Mouse (Mus musculus) MEL (cell line): ENCODE measurements around the gene Fam72a.

ENCODE experiments used
- CTCF ChIP-seq, 3 experiments: IDR thresholded peaks in 2 of 3; conservative IDR thresholded peaks in 1 of 3; 2 replicates each; pipeline ENCODE4 v1.5.1; 2011 to 2012; ENCODE audit warnings: low read length in 3 of 3, low read depth in 2 of 3, mild to moderate bottlenecking in 2 of 3, improper control_type of control experiment in 1 of 3, inconsistent platforms in 1 of 3, mixed read lengths in 1 of 3, moderate library complexity in 1 of 3; ENCODE audit not compliant: control insufficient read depth in 1 of 3, insufficient read depth in 1 of 3, poor library complexity in 1 of 3, severe bottlenecking in 1 of 3
- EP300 ChIP-seq, 2 experiments: IDR thresholded peaks; 2 replicates each; pipeline ENCODE4 v1.6.1; 2011; ENCODE audit warnings: improper control_type of control experiment in 2 of 2, low read length in 2 of 2, low read depth in 1 of 2, mild to moderate bottlenecking in 1 of 2
- GABPA ChIP-seq: IDR thresholded peaks from 2 replicates; pipeline ENCODE4 v1.6.1; 2012; ENCODE audit warnings: low read depth, mild to moderate bottlenecking, inconsistent platforms, low read length, improper control_type of control experiment, moderate library complexity
- GATA1 ChIP-seq: IDR thresholded peaks from 2 replicates; pipeline ENCODE4 v1.6.1; 2011; ENCODE audit warnings: low read depth, low read length, improper control_type of control experiment
- MAX ChIP-seq: IDR thresholded peaks from 2 replicates; pipeline ENCODE4 v1.6.1; 2011; ENCODE audit warnings: low read length, improper control_type of control experiment
- MXI1 ChIP-seq: IDR thresholded peaks from 2 replicates; pipeline ENCODE4 v1.6.1; 2011; ENCODE audit warnings: mild to moderate bottlenecking, low read depth, low read length, improper control_type of control experiment
- POLR2A ChIP-seq, 2 experiments: IDR thresholded peaks; 2 replicates each; pipeline ENCODE4 v1.6.1; 2011 to 2012; ENCODE audit warnings: low read length in 2 of 2, mild to moderate bottlenecking in 2 of 2, control low read depth in 1 of 2, improper control_type of control experiment in 1 of 2, low read depth in 1 of 2, moderate library complexity in 1 of 2; ENCODE audit not compliant: control insufficient read depth in 1 of 2, insufficient read depth in 1 of 2, poor library complexity in 1 of 2
- POLR2AphosphoS5 ChIP-seq: IDR thresholded peaks from 2 replicates; pipeline ENCODE4 v1.6.1; 2012; ENCODE audit warnings: low read depth, borderline replicate concordance, mild to moderate bottlenecking, inconsistent platforms, low read length, moderate library complexity, mixed read lengths
- ZNF384 ChIP-seq: IDR thresholded peaks from 2 replicates; pipeline ENCODE4 v1.6.1; 2012; ENCODE audit warnings: low read depth, mild to moderate bottlenecking, inconsistent platforms, low read length, improper control_type of control experiment

DNA sequence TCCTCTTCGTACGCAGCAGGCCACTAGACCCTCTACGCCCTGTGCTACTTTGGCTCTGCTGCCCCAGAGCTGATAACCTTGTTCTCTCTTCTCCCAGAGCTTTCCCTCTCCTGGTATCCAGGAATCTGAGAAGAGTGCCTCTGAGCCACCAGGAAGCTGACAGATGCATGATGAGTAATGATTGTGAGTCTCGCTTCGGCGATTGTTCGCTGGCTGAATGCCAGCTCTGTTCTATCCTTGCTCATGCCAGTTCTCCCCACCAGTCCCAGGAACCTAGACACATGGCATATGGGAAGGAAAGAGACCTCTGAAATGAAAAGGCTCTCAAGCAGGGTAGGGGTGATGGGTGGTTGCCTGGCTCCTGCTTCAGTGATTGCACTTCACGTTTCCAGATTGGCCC, 59.1 kb downstream of the Fam72a start:
- TF ChIP-seq GATA1 (no peak), POLR2A (IDR thresholded peaks at IDR 0.05; ENCODE audit: control insufficient read depth in 1 of 2, insufficient read depth in 1 of 2, low read depth in 1 of 2, low read length in 2 of 2, poor library complexity in 1 of 2) (no peak), CTCF (IDR thresholded peaks at IDR 0.05 in 2 of 3, conservative IDR thresholded peaks at IDR 0.05 in 1 of 3; ENCODE audit: control insufficient read depth in 1 of 3, insufficient read depth in 1 of 3, low read depth in 2 of 3, low read length in 3 of 3, poor library complexity in 1 of 3, severe bottlenecking in 1 of 3) (no peak), MAX (no peak), EP300 (IDR thresholded peaks at IDR 0.05; ENCODE audit: low read depth in 1 of 2, low read length in 2 of 2) (no peak), POLR2AphosphoS5 (no peak), GABPA (no peak), ZNF384 (no peak), MXI1 (no peak)
